Mouse (Mus musculus): ENCODE measurements at regions not wholly inside any gene's neighbourhood (a gene's known extent, or its start where the extent isn't known, plus 50 kb on each side); places are given as distances from the start of the nearest gene placed in this dataset.

DNA sequence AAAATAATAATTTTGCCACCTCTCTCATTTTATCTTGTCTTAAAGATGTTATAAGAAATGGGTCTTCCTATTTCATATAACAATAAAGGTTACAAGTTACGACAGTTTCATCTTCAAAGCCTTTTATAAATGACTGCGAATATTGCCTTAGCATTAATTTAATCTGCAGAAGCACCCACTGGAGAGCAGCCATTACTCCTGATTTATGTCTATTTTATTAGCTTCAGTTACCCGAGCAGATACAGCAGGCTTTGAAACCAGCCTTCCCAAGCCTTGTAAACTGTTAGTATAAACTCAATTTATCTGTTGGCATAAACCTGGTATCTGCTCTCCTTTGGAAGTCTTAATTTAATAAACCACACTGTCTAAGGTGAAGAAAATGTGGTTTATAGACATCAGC is 2851.6 kb upstream of the Gm6569 start:
- no peak for DNase-seq (ENCODE audit: inconsistent ontology term)

- no peak for DNase-seq (ENCODE audit: inconsistent ontology term)
Observed at GRCm38 (mm10) chr15:70987973-70988570, 2846.3 kb upstream of the Gm6569 start.

DNA sequence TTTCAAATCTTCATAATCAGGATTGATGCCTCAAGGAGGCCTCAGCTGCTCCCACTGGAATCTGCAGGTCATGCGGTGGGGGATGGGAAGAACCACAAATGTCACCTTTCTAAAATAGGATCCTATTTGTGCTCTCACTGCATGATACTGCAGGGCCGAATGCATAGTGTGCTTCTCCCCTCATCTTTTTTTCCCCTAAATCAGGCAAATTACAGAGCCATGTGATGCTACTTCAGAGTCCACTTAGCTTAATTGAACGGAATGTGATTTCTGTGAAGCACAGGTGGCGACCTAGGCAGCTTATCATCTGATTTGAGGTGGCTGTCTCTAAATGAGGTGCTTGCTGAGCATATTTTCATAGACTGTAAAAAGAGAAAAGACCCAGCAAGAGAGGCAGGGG is 2841.0 kb upstream of the Gm6569 start:
- DNase-seq (ENCODE audit: inconsistent ontology term), result no peak

DNA sequence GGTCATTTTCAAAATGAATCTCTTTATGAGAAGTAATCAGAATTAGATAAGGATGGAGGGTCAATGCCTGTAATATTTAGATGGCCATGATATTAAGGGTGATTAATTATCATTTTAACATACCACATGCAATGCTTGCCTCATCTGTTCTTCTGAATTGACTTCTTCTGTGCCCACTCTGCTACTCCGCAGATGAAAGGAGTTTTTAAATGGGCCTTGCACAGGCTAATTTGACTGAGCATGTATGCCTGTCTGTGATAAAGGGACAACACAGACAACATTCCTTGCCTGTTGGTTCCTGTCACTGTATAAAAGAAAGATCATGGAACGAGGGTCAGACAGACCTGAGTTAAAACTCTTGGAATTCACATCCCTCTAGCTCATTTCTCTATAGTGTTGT is 2824.0 kb upstream of the Gm6569 start:
- DNase-seq (ENCODE audit: inconsistent ontology term), result no peak

DNA sequence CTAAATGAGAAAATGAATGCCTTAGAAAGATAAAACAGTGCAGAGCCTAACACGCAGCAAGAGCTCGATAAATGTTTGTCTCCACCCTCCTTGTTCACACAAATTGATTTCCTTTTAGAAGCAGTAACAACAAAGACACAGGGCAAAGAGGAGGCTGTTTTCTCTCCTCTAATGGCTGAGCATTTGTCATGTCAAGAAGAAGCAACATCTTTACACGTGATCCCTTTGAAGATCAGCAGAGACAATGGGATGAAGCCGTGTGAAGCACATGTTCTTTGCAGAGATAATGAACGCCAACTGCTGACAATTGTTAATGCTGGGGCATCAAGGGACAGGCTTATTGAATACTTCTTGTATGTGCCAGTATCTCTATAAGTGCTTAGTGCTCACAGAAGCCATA is 2823.6 kb upstream of the Gm6569 start:
- no peak for DNase-seq (ENCODE audit: inconsistent ontology term)

DNA sequence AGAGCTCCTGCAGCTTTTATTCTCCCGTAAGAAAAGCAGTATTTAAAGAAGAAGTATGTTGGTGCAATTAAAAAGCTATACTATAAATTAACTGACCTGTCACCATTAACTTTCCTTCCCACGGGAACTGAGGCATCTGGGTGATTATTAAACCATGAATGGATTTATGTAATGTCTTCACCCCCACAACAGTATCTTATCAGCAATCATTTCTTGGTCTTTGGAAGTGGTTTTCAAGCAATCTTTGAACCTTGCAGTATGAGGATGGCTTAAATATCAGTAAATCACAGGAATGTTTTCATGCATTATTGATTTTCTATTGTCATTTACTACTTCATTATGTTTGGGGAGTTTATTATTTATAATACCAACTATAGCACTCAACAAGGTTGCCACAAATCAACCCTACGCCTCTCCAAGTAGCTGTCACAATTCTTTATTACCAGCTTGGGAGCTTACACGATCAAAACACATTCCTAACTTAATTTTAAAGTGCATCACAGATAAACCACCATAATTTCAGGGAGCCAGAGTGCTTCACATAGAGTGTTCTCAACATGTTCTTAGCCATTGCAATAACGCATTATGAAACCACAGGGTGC is 2780.0 kb upstream of the Gm6569 start:
- no peak for DNase-seq (ENCODE audit: inconsistent ontology term)

- DNase-seq (ENCODE audit: inconsistent ontology term), result no peak
Observed at GRCm38 (mm10) chr15:71086367-71086997, 2747.9 kb upstream of the Gm6569 start.

- DNase-seq (ENCODE audit: inconsistent ontology term), result peak; percentile 4
Observed at GRCm38 (mm10) chr15:71099111-71099510, 2735.2 kb upstream of the Gm6569 start.

DNA sequence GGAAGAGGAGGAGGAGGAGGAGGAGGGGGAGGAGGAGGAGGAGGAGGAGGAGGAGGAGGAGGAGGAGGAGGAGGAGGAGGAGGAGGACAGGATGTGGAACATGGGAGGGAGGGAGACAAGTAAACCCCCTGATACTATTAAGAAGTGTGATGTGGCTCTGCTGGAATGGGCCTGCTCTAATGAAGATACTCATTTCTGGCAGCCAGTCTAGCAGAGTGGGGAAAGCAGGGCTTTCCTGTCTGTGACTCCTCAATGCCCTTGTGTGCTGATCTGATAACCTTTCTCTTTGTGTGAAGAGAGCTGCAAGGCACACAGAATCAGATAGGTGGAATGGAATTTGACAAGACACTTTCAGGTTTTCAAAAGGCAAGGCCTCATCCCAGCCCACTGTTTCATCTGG is 2704.6 kb upstream of the Gm6569 start:
- DNase-seq (ENCODE audit: inconsistent ontology term), result no peak

DNA sequence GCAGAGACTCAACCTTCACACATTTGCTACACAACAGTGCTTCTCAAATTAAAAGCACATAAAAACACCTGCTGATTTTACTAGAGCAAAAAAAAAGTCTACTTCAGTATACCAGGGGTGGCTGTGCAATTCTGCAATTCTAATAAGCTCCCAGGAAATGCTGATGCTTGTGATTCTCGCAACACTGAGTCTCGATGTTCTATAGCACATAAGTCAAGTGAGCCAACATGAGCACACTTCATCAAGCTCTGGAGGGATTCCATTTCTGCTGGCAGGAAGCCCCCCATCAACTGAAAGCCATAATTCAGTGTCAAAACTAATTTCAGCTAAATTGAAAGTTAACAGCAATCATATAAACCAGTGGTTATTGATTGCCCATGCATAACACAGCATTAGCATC is 2676.7 kb upstream of the Gm6569 start:
- DNase-seq (ENCODE audit: inconsistent ontology term), result no peak

GRCm38 (mm10) chr15:71162097-71162496 is 2672.3 kb upstream of the Gm6569 start:
- DNase-seq (ENCODE audit: inconsistent ontology term), result no peak

GRCm38 (mm10) chr15:71195011-71195739 is 2639.2 kb upstream of the Gm6569 start:
- DNase-seq (ENCODE audit: inconsistent ontology term), result peak; percentile 87

- peak; percentile 73 for DNase-seq (ENCODE audit: inconsistent ontology term)
Observed at GRCm38 (mm10) chr15:71240647-71241351, 2593.6 kb upstream of the Gm6569 start.

DNA sequence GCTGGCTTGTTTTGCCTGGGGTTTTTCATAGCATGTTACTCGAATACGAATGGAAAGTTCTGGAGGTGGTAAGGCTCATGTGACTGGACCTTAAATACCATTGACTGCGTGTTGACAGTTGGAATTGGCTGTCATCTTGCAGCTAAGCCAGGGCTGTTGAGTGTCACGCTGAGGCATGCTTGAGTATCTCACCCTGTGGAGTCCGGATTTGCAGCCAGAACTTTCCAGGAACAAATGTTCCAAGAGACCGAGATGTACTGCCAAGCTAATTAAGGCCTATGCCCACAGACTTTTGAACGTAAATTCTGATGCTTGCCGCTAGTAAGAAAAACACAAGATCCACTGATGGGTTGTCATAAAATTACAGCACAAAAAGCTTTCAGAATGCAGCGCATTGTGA is 2590.8 kb upstream of the Gm6569 start:
- DNase-seq (ENCODE audit: inconsistent ontology term), result no peak

DNA sequence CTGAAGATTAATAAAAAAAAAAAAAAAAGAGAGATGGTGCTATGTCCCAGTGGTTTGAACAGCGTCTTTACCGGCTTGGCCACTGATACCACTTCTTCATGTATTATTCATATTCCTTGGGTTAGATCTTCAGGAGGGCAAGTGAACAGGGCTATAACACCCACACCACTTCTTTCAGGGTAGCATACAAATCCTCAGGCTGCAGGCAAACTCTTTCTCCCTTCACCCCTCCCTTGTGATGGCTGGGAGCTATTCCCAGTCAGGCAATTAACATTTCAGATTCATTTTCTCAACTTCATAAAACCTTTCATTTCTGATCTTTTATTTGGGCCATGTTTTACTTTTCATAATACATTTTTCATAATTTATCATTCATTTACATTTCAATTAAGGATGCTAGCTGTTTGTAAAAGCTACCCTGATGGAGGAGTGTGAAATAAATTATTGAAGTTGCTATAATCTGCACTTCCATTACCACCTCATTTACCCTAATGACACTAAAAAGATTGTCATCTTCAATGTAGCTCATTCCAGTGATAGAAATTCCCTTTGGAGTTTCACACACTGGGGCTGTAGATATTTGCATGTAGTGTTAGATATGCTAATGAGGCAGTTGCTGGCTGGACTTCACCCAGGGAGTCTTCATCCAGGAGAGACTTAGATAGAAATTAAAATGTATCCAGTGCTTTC is 2558.3 kb upstream of the Gm6569 start:
- DNase-seq (ENCODE audit: inconsistent ontology term), result no peak

DNA sequence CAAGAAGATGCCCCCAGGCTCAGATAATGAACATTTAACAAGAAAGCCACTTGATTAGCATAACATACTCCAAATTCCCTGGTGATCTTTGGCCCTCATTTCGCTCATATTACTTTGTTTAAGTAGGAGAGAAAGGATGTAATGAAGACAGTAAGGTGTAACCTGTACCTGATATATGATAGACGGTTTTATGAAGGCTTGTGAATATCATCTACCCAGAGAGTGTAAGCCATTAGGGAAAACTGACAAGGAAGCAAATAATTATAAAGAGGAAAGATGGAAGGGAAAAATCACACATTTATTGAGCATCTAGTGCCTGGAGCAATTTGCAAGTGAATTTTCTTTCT is 2557.8 kb upstream of the Gm6569 start:
- DNase-seq (ENCODE audit: inconsistent ontology term), result no peak

- no peak for DNase-seq (ENCODE audit: inconsistent ontology term)
Observed at GRCm38 (mm10) chr15:71277388-71277787, 2557.0 kb upstream of the Gm6569 start.

- no peak for DNase-seq (ENCODE audit: inconsistent ontology term)
Observed at GRCm38 (mm10) chr15:71283775-71284174, 2550.6 kb upstream of the Gm6569 start.

DNA sequence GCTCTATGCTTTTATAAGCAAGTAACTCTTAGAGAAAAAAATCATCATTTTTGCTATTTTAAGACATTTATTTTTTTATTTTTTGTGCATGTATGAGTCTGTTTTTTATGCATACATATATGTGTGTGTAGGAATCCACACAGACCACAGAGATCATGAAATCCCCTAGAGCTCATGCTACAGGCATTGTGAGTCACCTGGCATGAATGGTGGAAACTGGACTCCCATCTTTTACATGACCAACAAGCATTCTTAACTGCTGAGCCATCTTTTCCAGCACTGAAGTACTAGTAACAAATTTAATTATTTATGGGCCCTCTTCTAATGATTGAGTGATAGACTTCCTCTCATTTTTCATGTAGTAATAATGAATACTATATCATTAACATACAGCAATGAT is 2531.8 kb upstream of the Gm6569 start:
- DNase-seq (ENCODE audit: inconsistent ontology term), result peak; percentile 31

GRCm38 (mm10) chr15:71310230-71310629 is 2524.1 kb upstream of the Gm6569 start:
- no peak for DNase-seq (ENCODE audit: inconsistent ontology term)

DNA sequence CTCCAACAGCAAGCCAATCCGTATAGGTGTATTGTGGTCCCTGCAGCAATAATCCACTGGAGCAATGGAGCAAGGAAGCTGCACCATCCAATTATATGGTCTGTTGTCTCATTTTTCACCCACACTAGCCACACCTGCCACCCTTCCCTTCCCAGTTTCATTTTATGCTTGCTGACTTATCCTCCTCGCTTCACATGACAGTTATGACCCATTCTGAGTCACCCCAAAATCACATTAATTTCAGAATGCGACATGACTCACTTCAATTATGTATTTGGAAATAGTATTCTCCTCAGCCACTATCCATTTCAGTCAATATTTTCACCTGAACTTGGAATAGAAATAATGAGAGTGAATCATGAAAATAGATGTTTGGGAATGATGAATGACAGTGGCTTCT is 2507.8 kb upstream of the Gm6569 start:
- DNase-seq (ENCODE audit: inconsistent ontology term), result peak; percentile 54

Measured in Muller cell, postnatal 12 days (primary cell).